Mouse (Mus musculus) urinary bladder, postnatal 10 days (tissue): ENCODE measurements at regions not wholly inside any gene's neighbourhood (a gene's known extent, or its start where the extent isn't known, plus 50 kb on each side); places are given as distances from the start of the nearest gene placed in this dataset.

Experiments used
- DNase-seq: peaks from one replicate; pipeline ENCODE4 v3.0.0; 2022; ENCODE audit warnings: low spot score

DNA sequence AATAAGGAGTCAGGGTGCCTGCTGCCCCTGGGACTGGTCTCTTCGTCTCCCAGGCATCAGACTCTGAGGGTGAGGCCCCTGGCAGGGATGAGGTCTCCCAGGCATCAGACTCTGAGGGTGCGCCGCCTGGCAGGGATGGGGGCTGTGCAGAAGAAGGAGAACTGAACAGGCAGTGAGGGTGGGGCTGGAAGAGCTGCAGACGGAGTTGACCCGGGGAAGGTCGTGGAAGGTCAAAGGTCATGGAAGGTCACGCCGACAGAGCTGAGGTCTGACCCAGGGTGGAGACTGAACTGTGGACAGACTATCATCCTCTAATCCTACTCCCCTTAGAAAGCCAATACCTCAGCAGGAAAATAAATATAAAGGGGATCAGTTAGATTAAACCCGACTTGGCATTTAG is 50.6 kb upstream of the Grik3 start:
- no peak for DNase-seq

DNA sequence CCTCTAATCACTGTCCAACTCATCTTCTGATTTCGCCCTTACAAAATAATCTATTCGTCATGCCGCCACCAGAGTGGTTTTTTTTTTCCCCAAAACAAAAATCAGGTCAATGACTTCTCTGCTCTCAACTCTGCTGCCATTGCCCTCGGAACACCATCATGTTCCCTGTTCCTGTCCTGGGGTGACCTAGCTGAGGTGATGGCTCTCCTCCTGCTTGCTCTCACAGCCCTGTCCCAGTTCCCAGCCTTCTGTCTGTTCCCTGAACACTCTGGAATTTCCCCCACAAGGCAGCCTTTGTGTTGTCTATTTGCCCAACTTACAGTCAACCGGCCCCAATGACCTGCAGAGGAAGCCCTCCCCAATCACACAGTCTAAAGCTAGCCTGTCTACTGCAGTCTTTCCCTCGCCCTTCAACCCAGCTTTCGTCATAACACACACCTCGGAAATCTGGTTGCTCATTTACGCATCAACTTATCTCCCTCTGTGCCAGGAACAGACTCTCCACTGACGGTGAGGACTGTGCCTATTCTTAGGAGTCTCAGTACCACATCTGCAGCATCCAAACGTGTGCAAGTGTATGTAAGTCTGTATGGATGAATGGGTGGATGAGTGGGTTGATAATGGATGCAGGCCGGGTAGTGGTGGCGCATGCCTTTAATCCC is 53.2 kb upstream of the Grik3 start:
- DNase-seq: no peak

DNA sequence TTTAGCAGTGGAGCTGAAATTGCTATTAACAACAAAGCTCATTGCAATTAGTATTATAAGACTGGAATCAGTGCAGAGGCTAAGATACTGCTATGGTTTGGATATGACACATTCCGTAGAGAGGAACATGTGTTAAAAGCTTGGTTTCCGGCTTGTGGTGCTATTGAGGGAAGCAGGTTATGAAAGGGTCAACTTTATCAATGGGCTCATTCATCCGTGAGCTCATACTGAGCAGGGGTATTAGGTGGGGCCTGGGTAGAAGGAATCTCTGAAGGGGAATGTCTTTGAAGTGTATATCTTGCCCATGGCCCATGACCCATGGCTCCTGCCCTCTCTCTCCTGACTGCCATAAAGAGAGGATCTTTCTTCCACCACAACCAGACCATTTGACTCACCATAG is 57.0 kb upstream of the Grik3 start:
- DNase-seq: no peak

DNA sequence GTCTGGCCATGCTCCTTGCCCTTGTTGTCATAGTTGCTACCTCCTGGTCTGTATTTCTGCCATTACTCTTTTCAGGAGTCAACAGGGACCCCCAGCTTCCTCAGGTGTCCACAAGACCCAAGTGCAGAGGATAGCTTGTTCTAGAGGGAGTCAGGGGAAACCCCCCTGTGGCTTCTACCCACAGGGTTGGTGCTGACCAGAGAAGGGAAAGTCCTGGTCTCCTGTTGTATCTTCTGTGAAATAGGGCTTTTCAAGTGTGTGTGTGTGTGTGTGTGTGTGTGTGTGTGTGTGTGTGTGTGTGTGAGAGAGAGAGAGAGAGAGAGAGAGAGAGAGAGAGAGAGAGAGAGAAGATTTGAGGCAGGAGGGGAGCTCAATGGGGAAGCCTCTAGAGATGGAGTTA is 58.9 kb upstream of the Grik3 start:
- no peak for DNase-seq

DNA sequence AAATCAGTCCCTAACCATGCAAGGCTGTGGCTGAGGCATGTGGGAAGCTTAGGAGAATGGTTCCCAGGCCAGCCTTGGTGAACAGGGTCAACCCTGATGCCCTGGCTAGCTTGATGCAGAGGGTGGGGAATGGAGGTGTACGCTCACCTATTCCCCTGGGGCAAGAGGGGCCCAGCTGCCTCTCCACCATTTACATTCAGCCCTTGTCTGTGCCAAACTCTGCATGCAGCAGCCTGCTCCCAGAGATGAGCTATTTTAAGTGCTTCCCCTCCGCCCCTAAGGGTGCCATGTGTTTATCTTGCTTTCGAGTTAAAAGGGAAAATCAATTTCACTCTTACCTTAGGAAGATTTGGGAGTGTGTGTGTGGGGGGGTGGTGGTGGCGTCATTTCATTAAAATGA is 59.7 kb upstream of the Grik3 start:
- no peak for DNase-seq

DNA sequence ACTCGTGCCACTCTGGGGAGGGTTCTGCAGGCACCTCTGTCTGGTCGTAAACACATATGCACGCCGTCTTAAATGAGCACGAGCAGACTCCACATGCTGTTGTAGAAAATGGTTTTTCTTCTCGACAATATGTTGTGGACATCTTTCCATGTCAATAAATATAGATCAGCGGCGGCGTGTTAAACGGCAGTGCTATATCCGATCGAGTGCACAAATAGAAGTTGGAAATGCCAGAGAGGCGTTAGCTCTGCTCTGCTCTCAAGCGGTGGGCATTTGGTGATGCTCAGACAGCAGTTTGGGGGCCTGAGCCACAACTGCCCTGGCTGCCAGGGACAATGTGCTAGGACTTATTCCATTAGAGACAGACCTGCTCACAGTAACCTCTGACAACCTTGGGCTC is 61.8 kb upstream of the Grik3 start:
- no peak for DNase-seq

DNA sequence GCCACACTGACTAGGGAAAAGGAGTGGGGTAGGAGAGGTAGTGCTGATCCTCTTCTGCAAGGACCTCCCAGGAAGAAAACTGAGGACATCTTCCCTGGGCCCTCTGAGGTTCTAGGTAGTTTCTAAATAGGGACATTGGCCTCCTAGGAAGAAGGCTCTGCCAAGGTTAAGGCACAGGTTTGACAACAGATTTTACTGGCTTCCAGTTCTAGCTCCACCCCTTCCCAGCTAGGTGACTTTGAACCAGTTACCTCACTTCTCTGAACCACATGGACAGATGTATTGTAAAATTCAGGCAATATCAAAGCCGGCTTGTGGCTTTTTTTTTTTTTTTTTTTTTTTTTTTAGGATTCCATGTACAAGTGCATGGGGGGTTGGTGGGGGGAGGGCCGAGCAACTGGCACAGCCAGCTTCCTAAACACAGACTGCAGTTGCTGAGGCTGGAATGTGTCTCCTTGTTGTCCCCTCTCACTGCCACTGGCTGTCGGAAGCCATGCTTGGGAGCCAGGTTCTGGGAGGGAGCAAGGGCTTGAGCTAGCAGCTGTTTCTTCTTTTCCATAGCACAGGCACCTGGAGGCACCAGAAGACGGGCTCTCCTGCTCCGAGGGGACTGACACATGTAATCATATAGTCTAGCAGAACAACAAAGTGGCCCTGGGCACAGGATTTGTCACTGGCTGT is 69.8 kb upstream of the Grik3 start:
- no peak for DNase-seq

DNA sequence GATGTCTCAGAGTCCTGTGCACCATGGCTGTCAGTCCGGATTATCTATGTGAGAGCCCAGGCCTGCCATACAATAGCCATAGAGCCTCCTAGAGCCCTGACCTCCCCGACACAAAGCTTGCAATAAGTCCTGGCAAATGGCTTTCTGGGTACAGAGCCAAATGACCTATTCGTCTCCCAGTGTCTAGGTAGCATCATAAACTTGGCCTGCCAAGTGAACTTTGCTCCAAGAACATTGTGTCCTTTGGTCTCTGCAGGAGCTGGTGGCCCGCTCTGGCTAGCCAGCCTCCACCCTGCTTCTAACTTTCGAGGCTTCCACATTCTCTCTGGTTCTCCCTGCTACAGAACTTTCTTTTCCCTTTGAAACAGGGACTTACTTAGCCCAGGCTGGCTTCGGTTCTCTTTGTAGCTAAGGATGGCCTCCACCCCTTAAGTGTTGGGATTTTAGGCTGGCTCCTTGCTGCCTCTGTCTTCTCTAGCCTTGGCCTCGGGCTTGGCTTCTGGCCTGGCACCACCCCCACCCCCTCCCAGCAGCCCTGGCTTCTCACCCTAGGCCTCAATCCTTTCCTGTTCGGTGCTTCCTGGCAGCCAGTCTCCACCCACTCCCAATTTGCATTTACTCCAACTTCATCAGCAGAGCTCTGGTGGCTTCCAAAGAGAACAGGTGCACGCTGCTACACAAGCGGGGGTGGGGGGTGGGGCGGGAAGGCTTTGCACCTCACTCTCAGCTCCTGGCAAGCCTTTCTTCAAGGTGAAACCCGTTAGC is 70.8 kb upstream of the Grik3 start:
- DNase-seq: no peak

DNA sequence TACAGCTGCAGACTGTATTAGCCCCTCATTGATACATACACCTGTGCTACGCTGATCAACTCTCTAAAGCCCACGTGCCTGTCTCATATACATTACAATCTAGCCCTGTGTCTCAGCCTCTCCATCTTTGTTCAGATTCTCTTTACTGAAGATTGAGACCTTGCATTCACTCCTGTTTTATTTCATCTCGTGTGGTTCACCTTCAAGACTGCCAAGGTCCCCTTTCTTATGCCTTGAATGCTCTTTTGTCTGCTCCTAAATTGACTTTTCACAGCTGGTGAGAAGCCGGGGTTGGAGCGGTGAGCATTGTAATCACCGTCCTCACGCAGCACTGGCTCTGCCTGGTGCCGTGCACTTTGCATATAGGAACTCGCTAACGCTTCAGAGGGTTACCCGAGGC is 75.2 kb upstream of the Grik3 start:
- no peak for DNase-seq

DNA sequence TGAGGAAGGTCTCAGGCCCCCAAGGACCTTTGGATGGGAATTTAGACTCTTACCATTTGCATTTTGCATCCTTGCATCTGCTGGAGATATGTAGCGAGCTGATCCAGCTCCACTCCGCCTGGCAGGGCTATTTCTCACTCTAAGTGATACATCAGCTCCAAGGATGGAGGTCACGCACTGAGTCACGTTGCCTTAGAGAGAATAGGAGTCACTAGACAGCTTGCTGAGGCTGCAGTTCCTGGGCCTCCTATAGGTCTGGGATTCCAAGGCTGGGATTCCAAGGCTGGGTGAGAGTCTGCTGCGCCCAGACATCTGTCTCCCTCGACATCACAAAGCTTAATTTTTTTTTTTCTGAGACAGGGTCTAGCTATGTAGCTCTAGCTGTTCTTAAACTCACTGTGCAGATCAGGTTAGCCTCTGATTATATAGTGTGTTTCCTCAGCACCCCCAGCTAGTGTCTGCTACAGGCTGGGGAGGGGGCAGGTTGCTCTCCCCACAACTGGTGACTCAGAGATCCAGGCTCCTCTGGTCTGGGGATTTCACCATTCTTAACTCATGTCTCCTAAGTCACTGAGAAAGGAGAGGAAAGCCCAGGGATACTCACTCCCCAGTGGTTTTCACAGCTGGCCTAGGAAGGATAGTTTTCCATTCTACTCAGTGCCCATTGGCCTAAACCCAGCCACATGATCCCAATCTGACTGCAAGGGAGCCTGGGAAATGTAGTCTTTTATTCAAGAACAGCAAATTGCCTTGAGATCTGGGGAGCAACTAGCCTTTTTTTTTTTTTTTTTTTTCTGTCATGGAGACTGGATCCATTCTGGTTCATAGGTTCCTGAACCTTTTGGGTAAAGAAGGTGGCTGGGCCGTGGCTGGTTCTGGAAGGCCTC is 76.4 kb upstream of the Grik3 start:
- DNase-seq: no peak

DNA sequence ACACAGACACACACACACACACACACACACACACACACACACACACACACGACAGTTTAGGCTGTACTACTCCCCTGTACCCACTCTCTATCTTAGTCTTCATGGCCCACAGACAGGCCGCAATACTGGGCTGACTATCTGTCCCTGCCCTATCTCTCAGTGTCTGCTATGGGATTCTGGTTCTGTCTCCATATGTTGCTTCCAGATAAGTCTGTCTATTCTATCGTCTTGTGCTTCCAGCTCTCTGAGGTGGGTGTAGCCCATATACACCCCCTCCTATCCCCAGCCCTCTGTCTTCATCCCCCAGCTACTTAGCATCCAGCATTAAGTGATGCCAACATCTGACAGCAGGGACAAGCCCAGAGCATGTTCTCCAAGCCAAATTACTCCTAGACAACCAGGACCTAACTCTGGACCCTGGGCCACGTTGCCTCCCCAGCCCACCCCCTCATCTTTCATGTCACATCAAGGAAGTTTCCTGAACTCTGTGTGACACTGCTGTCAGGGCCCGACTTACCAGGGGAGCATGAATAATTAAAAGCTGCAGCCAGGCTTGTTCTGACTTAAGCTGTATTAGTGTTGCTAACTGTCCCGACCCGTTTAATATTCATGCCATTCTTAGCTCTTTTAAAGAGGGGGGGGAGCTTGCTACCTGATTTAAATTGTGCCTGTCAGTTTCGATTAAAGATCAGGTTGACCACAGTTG is 79.6 kb upstream of the Grik3 start:
- DNase-seq: no peak

DNA sequence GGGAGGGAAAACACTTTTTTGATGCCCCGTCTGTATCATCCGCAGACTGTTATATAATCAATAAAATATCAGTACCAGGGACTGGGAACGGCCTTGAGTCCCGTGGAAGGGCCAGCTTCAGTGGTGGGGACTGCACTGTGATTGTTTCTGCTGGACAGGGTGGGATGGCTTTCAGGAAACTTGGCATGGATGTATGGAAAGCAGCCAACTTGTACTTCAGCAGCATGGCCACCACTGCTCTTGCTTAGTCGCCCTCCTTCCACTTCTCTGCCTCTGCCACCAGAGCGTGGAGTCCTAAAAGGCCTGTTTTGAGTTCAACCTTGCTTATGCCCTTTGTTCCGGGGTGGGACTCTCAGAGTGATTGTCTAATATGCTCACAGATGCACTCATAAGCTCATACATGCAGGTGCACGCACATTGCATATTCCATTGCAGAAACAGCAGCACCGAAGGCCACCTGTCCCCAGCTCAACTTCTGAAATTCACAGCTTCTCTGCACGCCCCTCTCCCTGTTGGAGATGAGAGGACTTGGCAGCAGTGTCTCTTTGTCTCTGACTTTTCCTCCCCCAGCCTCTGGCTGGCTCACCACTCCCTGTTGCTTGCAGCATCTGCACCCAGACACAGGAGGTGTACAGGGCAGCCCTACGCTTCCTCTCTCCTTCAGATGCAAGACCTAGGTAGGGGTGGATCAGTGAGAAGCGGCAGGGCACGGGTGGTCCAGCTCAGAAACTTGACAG is 91.0 kb upstream of the Grik3 start:
- no peak for DNase-seq

DNA sequence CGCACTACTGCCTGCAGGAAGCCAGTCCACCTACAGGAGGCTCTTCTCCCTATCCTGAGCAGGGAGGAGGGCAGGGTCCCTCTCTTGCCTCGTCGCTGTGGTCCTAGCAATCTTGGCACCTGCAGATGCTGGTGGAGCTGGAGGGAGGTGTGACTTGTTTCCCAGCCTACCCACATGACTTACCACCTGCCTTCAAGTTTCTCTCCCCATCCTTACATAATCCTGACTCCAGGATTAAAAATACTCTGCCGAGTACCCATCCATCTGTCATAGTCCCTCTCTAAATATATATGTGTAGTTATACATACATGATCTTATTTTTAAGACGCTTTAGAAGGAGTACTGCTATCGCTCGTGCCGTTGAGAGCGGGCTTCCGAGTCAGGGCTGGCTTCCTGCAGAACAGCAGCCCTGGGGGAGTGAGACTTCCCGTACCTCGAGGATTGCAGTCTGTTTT is 93.5 kb upstream of the Grik3 start:
- no peak for DNase-seq

DNA sequence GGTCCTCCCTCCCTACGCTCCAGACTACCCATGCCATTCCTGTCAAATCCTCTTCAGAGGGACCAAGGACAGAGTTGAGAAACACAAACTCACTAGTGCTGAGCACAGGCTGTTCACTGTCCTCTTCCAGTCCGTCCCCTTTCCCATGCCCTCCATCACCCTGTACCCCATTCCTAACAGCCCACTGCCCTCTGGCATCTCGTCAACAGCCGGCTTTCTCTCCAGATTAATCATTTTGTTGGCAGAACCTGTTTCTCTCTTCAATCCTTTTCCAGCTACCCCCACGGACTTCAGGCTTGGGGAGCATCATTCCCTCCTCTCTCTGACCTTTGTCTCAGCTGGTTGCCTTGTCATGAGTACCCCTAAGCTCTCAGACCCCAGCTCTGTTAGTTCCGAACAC is 99.2 kb upstream of the Grik3 start:
- no peak for DNase-seq

DNA sequence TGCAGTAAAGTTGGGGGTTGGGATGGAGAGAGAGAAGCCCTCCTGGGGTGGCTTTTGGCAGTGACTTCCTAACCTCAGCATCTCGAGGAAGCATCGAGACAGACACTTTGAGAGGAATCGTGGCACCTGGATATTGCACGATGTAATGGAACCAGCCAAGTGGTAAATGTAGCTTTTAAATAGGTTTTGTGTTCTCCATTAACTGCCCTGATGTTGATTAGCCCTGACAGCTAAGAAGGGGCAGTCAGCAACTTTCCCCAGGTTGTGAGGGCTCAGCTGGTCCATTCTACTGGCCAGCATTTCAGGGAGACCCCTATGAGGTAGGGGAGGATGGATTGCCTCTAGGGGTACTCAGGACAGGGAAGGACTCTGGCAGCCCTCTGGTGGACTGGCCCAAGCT is 104.7 kb upstream of the Grik3 start:
- DNase-seq: no peak

DNA sequence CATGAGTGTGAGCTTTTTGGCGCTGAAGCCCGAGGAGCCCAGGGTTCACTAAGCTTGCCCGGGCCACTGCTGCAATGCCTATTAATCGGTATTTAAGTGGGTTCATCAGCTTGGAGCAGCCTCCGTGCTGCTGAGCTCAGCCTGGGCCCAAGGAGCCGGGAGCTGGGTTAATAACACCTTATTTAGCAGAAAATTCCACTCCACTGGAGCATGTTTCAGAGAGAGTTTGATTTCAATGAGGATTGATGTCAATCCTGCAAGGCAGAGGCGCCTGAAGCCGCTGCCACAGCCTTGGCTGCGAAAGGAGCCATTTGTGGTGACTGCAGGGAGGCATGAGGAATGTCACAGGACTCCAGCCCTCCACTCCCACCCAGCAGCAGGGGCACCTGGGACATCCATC is 126.5 kb upstream of the Grik3 start:
- DNase-seq: no peak

DNA sequence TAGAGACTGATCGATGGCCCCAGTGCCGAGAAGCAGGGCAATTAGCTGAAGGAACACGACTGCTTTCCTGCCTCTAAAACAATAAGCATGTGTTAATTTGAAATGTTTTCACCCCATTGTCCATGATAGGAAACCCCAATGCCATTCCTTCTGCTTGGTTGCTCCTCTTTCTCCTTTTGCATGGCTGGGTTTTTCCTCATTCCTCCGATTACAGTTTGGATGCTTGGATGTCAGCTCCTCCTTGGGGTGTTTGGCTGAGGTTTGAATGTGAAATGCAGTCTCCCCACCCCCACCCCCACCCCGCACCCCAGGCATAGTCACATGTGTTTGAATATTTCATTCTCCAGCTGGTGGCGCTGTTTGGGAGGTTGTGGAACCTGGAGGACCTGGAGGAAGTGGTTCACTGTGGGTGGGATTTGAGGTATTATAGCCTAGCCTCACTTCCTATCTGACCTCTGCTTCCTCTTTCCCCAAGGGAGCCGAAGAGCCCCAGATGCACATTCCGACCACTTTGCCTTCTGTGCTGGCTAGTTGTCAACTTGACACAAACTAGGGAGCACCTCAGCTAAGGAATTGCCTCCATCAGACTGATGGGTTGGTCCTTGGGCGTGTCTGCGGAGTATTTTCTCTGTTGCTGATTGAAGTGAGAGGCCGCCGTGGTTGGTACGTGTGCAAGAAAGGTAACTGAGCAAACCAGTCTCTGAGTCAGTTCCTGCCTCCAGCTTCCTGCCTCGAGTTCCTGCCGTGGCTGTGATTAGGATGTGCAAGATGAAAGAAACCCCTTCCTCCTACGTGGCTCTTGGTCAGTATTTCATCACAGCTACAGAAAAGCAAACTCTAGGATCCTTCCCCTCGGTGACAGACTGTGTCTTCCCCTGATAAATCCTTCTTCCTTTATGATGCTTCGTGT is 128.6 kb upstream of the Grik3 start:
- DNase-seq: no peak

DNA sequence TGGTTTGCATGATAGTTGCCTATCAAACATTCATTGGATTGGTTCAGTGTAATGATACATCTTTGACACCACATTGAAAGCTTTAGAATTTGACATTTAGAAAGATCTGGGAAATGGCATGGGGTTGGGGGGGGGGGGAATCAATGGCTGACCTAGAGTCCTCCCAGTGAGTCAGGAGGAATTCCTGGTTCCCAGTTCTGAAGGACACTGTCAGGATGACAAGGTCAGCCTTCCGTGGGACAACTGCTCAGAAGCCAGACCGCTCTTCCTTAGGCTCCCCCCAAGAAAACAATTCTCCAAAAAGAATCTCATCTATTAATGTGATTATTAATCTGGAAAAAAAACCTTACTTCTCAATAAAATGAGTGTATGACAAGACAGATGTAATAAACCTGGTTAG is 132.1 kb upstream of the Grik3 start:
- DNase-seq: no peak

DNA sequence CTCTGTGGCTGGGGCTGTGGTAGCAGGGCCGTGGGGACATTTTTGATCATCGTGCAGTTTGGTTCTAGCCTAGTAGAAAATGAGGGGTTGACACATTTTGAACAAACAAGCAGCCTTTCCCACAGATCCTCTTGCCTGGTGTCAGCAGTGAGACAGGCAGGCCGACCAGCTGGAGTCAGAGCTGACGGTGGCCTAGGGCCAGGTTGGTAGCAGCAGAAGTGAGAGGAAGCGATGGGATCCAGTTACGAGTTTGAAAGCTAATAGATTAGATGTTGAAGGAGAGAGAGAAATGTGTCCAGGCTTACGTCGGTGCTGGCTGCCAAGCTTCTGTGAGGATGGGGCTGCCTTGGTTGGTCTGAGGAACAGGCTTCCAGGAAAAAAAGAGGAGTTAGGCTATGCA is 134.1 kb upstream of the Grik3 start:
- DNase-seq: no peak

DNA sequence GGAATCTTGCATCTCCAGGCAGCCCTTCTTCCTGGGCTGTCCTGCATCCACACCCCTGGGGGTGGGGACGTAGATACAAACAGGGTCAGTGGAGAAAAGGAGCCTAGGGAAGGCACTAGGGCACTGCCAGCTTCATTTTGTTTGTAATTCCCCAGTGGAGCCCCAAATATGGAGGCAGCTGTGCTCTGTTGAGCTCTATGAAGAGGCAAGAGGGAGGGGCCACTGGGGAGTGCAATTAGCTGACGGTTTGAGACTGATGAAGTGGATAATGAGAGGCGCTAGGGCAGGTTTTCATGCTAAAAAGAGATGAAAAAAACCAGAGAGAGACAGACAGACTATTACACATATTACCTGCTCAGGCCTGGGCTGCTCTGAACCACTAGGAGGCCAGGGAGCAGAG is 135.8 kb upstream of the Grik3 start:
- DNase-seq: no peak
